Mouse (Mus musculus): ENCODE results near the gene Aspn. TPM values are rescaled to one million over a fixed set of nuclear protein-coding genes. Genes with fewer than 3 reads are reported as not detected.
A peak's percentile ranks its signal among the peaks of the same experiment; 100 is the strongest.

Gene Aspn
- total RNA-seq, 2 experiments from 2014 or later = 13.0 to 19.6 TPM

DNA sequence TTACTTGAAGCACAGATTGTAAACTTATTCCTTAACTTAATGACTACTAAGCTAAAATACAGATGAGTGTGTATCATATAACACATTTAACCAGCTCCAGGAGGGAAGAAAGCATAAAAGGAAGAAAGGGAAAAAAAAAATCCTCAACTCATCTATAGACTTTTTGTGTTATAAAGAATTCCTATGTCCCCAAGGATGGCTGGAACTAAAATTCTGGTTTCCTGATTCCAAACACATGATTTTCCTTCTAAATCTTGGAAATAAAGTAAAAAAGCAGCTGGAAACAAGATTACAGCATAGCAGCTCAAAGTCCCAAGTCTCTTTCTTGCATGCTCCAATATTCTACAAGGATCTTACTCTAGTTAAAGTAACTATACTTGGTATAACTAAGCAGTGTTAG lies 59.4 kb downstream of the Aspn start:
- Histone ChIP-seq H3K27ac (peak overlapping the region; percentile 31; the same call in 1 of the 2 replicates), H3K4me3 (no peak overlapping the region)
- TF ChIP-seq CTCF (IDR thresholded peaks at IDR 0.05) = no peak
- DNase-seq = no peak
- intact Hi-C loops (cut with DNase I) = no loop called here

DNA sequence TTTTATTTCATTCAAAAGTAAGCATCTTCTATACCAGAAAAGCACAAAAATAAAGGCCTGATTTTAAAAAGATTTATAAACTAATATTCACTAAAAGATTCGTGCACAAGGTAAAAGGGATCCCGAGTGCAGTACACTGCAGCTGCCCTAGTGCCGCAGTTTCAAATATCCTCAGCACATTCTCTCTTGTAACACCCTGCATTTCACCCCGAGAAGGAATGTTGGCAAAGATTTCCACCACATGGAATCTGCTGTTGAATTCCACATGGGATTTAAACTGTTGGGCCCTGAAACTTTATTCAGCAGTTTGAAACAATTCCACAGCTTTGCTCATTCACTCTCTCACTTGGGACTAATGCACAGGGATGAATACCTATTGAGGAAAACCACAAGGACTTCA lies 63.5 kb downstream of the Aspn start, which contains the start of gene Ogn:
Gene Ogn, plus strand, starts transcription at position 333 of the 400 bp plus-strand sequence.
- no peak for TF ChIP-seq CTCF (IDR thresholded peaks at IDR 0.05)
- intact Hi-C loops (cut with DNase I) = no loop called here
- peak; percentile 32 for DNase-seq
- peak within 1 kb of the TSS; percentile 62 for H3K4me3 ChIP-seq
- H3K27ac ChIP-seq = peak within 1 kb of the TSS; percentile 81

DNA sequence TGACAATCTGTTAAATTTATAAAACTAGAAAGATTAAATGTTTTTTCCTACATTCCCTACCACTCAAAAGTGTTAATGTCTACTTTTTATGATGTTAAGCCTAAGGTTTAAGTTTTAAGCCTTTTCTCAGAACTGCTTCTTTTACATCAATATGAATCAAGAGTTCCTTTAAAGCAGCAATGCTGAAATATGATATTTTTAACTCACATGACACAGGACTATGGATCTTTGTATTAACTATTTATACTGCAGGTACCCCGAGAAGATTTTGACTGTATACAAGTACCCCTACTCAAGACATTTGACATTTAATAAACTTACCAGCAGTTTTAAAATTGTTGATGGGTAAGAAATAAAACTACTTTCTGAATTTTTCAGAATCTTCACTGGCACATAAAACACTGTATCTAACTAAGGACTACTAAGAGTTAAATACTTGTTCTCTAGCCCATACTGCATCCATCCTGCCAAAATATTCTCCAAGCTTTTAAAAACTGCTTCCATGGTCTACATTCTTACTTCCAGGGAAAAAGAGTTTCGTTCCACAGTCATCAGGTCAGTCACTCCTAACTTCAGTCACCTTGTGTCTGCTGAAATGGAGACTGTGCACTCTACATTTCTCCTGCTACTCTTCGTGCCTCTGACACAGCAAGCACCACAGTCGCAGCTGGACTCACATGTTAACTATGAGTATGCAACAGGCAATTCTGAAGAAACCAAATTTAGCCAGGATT lies 64.5 kb downstream of the Aspn start:
- DNase-seq = no peak
- H3K4me3 ChIP-seq = peak overlapping the region; percentile 62
- TF ChIP-seq CTCF (IDR thresholded peaks at IDR 0.05) = no peak
- intact Hi-C loops (cut with DNase I) = no loop called here
- peak overlapping the region; percentile 81 for H3K27ac ChIP-seq

DNA sequence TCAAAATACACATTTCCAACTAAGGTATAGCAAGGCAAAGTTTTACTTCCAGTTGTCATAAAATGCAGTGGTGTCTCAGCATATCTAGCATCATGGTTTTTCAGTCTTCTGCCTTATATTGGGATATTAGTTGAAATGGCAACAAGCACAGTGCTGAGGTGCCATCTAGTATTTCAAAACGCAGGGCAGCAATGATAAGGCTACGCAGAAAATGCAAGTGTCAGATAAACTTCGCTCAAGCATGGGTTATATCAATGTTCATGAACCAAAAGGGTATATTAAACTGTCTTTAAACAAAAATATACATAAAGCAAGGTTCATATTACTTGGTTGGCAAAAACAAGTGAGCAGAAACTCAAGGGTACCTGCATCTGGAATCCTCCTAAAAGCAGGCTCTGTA lies 72.8 kb downstream of the Aspn start:
- intact Hi-C loops (cut with DNase I) = no loop called here
- no peak overlapping the region for H3K4me3 ChIP-seq
- no peak overlapping the region for H3K27ac ChIP-seq
- DNase-seq = no peak
- no peak for TF ChIP-seq CTCF (IDR thresholded peaks at IDR 0.05)

Other genes starting within 250 kb of the Aspn start
- gene Fgd3, start 224.1 kb upstream of the Aspn start, total RNA-seq (2021) = 1 to 10 TPM in 1 of 2 experiments, under 1 TPM in 1; 0.97 to 1.1 TPM
- 10 to 100 TPM; 26.0 to 28.5 TPM for gene Bicd2, start 202.9 kb upstream of the Aspn start, total RNA-seq (2021)
- gene Ippk, start 123.2 kb upstream of the Aspn start, total RNA-seq (2021) = 1 to 10 TPM; 5.6 to 6.3 TPM
- gene Tes3-ps, start 51.1 kb upstream of the Aspn start, total RNA-seq (2021) = 1 to 10 TPM; 1.7 to 2.4 TPM
- gene Ecm2, start 39.6 kb upstream of the Aspn start, total RNA-seq (2021) = 10 to 100 TPM in 1 of 2 experiments, 1 to 10 TPM in 1; 8.0 to 15.0 TPM
- 1 to 10 TPM; 1.9 to 4.8 TPM for gene Omd, start 38.0 kb downstream of the Aspn start, total RNA-seq (2021)
- gene Ogn, start 63.6 kb downstream of the Aspn start, total RNA-seq (2021) = 10 to 100 TPM; 21.3 to 46.8 TPM
- gene Cenpp, start 108.3 kb downstream of the Aspn start, total RNA-seq (2021) = under 1 TPM; 0.79 to 0.86 TPM
- 10 to 100 TPM; 12.8 to 13.1 TPM for gene Nol8, start 108.6 kb downstream of the Aspn start, total RNA-seq (2021)
- gene Iars, start 137.7 kb downstream of the Aspn start, total RNA-seq (2021) = 10 to 100 TPM; 85.7 to 85.8 TPM

Measured in gastrocnemius, adult 2 months (tissue).